Mouse (Mus musculus): ENCODE measurements at regions not wholly inside any gene's neighbourhood (a gene's known extent, or its start where the extent isn't known, plus 50 kb on each side); places are given as distances from the start of the nearest gene placed in this dataset.

DNA sequence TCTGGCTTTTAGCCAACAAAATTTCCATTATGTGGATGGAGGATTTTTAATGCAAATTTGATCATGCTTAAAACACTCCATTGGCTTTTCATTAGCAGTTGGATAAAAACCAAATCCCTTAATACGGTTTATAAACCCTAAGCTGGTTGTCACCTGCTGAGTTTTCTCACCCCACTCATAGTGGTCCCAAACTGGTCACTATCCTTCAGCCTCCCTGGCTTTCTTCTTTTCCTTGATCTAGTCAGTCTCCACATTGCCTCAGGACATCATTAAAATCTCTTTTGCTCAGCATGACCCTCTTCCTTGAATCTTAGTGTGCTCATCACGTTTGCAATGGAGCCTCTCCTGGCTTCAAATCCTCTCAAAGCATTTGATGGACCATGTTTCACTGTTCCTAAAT is 340.9 kb upstream of the Cntn3 start:
- DNase-seq: no peak

DNA sequence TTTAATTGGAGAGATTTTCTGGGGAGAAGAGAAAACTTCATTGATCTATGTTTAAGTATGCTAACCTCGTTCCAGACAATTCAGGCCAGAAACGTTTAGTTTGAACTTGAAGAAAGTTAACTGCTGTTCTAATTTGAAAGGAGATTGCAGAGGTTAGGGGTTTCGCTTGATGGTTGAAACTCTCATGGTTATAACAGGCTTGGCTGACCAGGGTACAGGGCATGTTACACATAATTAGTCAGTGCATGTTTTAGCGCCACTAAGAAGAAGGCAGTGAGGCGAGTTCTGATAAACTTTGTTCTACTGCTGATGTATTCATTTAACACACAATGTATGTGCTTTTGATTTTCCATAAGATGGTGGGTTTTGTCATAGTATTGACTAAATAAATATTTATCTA is 331.1 kb upstream of the Cntn3 start:
- no peak for DNase-seq

DNA sequence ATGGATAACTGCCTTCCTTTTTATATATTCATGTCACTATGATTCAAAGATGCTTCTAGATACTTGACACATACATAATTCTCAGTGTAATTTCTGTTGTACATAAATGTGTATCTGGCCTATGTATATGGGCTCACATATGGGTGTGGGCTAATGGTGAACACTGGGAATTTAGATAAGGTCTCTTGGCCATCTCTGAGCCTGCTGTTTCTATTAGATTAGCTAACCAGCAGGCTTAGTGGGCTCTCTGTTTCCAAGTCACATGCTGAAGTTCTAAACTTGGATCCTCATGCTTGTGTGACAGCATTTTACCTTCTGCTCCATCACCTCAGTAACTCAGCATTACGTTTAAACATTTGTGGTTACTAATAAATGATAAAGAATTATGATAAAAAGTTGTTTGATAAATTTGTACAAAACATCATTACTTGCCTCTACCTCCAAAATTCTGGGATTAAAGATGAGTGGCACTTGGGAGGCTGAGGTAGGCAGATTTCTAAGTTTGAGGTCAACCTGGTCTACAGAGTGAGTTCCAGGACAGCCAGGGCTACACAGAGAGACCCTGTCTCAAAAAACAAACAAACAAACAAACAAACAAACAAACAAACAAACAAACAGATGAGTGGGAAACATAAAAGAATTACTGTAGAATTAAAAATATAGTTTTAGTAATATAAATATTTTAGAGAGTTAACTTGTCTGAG is 327.7 kb upstream of the Cntn3 start:
- no peak for DNase-seq

DNA sequence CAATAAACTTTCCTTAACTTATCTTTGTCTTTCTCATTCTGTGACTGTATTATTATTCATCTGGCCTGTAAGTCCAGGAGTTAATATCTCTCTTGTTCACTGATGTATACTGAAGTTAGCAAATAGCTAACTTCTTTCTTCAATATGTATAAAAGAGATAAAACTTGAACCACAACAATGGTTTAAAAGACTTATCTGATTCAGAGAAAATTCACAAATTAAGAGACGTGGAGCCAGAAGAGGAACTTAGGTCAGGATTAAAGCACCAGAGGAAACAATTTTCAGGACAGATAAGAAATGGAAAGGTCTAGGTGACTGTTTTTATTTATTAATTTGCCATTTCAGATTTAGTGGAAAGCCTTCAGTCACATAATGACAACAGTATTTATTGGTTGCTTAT is 295.5 kb upstream of the Cntn3 start:
- no peak for DNase-seq

DNA sequence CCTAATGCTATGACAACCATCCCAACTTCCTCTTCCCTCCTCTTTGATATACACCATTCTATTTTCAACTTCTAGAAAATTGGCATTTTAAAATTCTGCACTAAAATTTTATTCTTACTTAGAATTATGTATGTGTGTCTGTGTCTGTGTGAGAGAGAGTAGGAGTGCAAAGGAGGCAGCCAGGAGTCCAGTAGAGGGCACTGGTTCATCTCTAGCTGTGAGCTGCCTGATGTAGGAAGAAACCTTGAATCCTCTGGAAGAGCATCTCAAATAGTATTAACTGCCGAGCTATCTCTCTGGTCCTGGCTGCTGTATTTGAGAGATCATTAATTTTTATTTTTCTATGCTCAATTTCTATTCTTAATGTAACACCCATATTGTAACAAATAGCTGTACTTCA is 271.6 kb upstream of the Cntn3 start:
- DNase-seq: peak; percentile 23

DNA sequence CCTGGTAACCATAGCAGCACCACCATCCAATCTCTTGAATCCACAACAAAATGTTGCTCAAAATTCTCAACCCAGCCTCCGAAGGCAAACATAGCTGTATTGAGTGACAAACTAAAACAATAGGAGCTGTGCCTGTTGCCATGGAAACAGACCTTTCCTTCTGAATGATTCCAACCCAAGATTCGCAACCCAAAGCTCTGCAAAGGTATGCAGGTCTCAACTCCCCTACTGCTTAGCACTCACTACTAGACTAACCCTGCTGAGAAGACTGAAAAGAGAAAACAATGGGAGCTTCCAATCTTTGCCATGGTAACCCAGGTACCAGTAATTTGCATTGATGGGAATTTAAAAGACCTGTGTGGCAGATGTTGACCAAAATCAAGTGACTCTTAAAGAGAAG is 260.2 kb upstream of the Cntn3 start:
- DNase-seq: no peak
